Mouse (Mus musculus) kidney, adult 18-20 months (tissue): ENCODE results near the gene Il1rn.

Experiments used
- DNase-seq: peaks from one replicate; pipeline ENCODE4 v3.0.0; 2021

Gene Il1rn

GRCm38 (mm10) chr2:24336545-24336944 is at the start of gene Il1rn:
Gene Il1rn, plus strand, starts transcription at chr2:24336853.
- no peak for DNase-seq

GRCm38 (mm10) chr2:24290896-24291295 is 45.8 kb upstream of the Il1rn start, which contains the start of gene Il1f10:
Gene Il1f10, plus strand, starts transcription at chr2:24291196.
- no peak for DNase-seq

DNA sequence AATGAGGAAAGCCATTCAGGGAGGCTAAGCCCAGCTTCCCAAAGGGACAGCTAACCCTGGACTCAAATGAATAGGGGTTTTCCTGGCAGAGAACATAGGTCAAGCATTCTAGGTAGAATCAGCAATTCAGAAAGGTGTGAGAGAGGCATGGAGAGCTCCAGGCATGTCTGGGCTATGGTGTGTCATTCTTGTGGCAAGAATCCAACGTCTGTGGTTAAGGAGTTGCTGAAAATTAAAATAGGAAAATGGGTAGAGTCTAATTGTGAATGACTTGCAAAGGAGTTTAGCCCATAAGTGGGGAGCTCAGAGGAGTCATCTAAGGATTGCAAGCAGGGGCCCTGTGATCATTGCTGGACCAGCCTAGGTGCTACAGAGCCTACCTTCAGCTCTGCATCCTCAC is 42.0 kb upstream of the Il1rn start:
- DNase-seq = no peak

- DNase-seq = no peak
Observed at GRCm38 (mm10) chr2:24296837-24297236, 39.8 kb upstream of the Il1rn start.

- DNase-seq = no peak
Observed at GRCm38 (mm10) chr2:24311302-24312001, 25.2 kb upstream of the Il1rn start.

- DNase-seq = no peak
Observed at GRCm38 (mm10) chr2:24316919-24317318, 19.7 kb upstream of the Il1rn start.

DNA sequence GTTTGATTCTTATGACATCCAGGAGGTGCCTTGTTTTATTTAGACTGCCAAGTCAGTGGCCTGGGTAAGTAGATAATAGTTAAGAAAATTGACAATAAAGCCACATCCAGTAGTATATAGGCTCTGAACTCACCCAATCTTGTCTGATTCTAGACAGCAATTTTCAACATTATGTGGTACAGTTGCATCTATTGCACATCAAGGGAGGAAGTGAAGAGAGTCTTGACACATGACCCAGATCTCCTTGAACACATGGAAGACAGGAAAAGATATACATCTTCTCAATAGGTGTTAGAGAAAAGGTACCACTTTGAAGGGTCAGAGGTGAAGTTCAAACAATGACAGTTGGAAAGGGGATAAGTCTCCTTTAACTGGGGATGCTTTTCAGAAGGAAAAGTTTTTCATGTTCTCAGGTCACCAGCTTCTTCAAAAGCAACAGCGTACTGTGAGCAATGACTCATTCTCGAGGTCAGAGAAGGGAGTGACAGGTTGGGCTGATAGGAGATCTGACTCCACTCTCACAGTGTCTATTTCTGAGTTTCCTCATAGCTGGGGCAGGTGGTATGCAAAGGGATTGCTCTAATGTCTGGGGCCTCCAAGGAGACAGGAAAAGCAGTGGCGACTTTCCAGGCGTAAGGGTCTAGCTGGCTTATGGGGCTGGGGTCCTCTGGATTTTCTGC is 18.6 kb upstream of the Il1rn start:
- no peak for DNase-seq

DNA sequence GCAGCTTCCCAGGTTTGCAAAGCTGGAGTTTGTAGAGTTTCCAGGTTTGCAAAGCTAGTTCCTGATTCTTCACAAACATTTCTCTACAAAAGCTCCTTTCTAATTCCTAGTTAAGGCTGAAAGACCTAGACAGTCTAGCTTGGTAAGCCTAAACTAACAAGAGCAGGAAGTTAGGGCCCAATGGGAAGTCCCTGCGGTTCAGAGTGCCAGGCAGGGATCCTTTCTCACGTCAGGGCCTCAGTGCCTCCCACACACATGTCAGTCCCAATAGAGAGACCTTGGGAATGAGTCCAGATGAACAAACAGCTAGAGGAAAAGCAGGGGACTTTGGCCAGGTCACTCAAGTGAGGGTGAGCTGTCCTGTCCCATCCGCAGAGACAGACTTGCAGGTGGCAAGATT is 1.3 kb upstream of the Il1rn start:
- no peak for DNase-seq

- no peak for DNase-seq
Observed at GRCm38 (mm10) chr2:24341395-24341885, 4.8 kb downstream of the Il1rn start.

GRCm38 (mm10) chr2:24344619-24345018 is 8.0 kb downstream of the Il1rn start:
- DNase-seq = no peak

- DNase-seq = no peak
Observed at GRCm38 (mm10) chr2:24345056-24345455, 8.4 kb downstream of the Il1rn start.

GRCm38 (mm10) chr2:24347926-24348325 is 11.3 kb downstream of the Il1rn start:
- no peak for DNase-seq

GRCm38 (mm10) chr2:24351159-24351558 is 14.5 kb downstream of the Il1rn start:
- no peak for DNase-seq

- no peak for DNase-seq
Observed at GRCm38 (mm10) chr2:24353042-24353441, 16.4 kb downstream of the Il1rn start.

DNA sequence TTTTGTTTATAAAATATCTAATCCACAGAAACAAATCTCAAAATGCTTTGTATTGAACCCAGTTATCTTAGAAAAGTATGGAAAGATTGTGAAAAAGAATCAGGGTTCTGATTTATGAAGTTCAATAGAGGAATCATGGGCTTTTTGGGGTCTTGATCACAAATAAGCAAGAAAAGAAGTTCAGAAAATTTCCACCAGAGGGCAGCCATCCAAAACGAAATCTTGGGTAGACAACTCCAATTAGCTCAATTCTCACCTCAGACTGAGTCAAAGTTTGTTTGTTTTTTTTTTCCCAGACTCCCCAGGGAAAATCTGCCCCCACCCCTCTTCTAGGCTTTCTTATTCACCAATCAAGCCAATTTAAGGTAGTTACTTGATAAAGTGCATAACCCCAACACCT is 21.0 kb downstream of the Il1rn start:
- DNase-seq = peak; percentile 5

DNA sequence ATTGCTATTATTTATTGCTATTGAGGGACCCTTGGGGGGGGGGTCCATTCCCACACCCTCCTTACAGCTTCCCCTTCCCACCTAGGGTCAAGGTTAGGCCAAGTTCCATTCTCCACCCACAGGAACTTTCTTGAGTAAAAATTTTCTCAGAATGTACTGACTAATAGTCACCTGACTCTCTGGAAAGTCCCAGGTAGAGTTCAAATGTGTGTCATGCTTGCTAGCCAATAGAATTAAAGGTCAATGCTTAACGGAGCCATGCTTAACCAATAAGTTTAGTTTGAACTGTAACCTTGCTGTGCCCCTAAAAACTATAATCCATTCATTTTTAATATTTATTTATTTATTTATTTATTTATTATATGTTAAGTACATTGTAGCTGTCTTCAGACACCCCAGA is 22.7 kb downstream of the Il1rn start:
- no peak for DNase-seq

DNA sequence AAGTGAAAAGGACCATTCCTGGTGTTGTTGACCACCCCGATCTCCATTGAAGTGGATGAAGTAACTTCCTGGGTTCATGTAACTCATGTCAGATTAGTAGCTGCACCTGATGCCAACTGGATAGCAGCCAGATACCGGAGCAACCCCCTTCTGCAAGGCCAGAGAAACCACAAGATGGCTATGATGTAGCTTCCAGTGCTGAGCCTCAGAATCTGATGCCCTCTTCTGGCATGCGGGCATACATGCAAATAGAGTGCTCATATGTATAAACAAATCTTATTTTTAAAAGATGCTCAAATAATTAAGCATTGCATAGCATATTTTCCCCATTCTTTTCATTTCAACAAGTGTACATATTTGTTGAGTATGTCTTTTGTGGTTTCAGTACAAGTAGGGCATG is 27.2 kb downstream of the Il1rn start:
- no peak for DNase-seq

DNA sequence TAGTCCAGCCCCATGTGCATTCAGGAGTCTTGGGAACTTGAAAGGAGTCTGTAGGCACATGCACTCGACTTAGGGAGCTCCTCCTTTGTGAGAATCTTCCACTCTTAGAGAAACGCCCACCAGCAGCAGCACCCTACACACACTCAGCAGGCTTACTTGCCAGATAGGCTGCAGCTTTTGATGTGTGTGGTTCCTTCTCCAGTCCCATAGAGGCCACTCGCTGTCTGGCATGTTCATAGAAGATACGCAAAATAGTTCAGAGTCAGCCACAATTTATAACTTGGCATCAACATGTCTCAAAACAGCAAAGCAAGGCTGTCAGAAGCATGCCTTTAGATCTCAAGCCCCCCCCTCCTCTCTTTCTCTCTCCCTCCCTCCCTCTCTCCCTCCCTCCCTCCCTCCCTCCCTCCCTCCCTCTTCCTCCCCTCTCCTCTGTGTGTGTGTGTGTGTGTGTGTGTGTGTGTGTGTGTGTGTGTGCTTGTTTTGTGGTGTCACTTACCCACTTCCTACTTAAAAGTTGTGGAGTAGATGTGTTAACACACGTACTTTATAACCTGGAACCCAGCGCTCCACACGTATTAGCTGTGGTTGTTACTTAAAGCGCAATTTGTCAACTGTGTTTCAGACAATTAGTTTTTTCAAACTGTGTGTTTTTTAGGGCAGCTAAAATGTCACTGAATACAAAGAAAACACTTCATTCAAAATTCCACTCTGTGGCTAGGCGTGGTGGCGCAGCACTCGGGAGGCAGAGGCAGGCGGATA is 29.7 kb downstream of the Il1rn start:
- no peak for DNase-seq

GRCm38 (mm10) chr2:24367030-24367894 is 30.6 kb downstream of the Il1rn start, which contains the start of gene Psd4:
Gene Psd4, plus strand, starts transcription at chr2:24367580.
- peak; percentile 75 for DNase-seq

DNA sequence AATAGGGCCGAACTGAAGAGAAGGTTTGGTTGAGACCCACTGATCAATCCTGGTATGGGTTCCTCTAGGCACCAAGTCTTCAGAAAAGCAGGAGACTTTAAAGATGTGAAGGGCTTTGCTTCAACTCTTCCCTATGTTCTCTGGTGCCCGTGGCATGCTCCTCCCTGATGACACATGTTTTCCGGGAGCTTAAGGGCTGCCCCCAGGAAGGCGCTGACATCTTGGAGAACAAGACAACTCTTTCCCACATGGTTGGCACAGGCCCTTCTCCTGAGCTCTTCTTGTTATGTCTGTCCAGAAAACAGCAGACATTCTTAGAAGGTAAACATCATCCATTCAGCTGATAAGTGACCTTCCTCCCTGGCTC is 31.2 kb downstream of the Il1rn start:
- DNase-seq = no peak

DNA sequence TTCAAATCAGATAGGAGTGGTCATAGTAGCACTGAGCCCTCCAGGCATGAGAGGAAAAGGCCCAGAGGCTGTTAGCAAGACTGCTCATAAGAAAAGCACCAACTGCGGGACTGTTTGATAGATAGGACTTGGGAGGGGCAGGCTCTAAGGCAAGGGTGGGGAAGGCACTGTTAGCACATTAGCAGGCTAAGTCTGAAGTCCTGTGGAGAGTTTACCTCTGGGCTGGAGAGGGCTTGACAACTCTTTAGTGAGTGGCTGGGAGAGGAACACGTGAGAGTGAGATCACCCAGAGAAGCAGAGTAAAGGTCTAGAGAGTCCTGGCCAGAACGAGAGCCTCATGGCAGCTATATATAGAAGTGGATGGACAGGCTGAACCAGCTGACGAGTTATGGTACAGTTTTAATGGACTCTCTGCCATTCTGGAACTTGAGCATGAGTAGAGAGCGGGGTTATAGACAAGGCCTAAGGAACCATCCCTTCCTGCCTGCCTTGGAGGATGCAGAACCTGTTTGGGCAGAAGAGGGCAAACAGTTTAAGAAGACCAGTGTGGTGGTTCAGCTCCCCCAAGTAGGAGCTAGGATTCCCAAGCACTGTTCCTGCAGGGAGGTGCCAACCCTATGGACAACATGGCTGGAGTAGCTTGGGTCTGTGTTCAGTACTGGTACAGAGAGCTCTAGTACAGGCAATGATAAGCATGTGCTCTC is 42.2 kb downstream of the Il1rn start:
- DNase-seq = no peak
